Mouse (Mus musculus): ENCODE measurements around the gene Rbmx. TPM values are rescaled to one million over a fixed set of nuclear protein-coding genes. Genes with fewer than 3 reads are reported as not detected.

Rbmx gene
- polyA plus RNA-seq (2014; fragmentation: Illumina TruSeq; extraction: RNeasy Lipid Tissue Mini Kit (QIAGEN cat#74804); ENCODE audit: low read depth, low replicate concordance), result 21.5 TPM

DNA sequence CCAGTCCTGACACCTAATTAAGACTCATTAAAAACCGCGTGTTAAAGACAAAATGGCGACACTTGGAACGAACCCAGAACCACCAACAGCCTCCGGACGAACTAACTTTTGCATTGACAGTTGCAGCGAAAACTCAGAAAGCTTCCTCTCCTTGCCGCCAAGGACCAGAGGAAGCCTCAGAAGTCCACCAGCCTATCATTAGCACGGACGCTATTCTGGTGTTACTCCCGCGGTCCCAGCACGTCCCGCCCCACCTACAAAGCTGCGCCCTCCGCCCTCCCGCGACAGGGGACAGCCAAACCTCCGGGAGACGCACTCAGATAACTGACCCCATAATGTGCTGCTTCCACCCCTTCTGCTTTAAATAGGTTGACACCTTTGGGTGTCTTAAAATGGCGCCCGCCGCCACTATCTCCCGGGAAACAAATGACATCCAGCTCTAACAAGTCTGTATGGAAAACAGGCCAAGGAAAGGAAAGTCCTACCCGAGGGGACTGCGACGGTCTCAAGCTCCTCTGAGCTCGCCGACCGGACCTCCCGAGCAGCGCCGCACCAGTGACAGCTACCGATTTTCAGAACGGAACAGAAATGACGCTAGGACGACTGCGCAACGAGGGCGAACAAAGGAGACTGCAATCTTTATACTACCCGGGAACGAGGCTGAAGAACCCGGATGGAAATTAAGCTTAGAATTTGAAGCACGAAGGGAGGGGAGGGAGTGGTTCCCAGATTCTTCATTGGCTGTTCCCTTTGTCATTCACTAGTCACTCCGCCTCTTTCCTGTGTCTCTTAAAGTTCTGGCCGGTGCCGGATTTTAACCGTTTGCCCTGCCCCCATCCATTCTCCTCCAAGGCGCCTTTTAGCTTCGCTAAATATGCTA lies at the start of gene Rbmx:
TSS of gene Rbmx (minus strand) at position 670 of the 880 bp plus-strand sequence.

DNA sequence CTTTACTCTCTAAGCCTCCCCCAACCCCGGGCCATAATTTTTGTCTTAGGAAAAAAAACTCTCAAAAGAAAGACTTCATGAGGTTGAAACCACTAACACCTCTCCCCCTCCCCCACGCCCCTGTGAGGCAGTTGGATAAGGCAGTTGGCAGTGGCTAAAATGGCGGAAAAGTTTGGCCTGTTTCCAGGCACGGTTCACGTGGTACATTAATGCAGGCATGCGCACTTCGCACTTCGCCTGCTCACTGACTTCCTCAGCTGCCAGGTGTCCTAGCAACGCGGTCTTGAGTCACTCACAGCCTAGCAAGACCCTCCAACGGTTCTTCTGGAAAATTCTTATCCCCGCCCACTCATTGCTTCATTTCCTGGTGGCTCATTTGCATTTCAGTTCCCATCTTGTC lies 15.9 kb upstream of the Rbmx start, which contains the start of gene Gm364:
TSS of gene Gm364 (plus strand) at position 386 of the 400 bp plus-strand sequence.

DNA sequence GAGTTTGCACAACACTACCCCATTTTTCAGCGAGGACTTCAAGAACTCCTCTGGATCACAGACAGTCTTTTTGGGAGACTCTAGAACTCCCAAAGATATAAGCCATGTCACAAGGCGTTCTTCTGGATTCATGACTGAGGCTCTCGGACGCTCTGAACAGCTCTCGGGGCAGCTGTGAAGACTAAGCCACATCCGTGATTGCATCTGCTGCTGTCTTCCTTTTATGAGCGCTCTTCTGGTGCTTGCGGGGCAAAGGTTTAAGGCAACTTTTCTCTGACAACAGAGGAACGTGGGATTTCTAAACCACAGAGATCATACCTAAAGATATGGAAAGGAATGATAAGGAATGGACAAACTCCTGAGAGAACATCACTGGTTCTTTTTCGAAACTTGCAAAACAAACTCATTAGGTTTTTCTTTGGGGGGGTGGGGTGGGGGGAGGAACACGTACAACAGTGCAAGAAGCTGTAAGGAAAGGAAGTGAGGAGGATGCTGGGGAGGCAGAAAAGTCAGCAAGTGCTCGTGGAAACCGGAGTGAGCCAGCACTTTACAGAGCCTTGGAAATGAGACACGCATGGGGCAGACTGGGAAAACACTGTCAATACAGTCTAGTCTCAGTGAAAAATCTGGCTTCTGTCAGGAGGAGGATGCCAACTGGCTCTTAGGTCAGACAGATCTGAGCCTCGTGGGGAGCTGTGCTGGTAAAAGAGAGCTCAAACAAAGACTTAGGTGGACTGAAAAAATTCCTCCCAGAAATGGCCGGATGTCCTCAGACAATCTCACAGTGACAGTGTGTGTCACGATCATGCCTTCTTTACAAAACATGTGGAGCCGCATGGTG lies 54.2 kb downstream of the Rbmx start, which contains the start of gene Arhgef6:
TSS of gene Arhgef6 (minus strand) at position 359 of the 841 bp plus-strand sequence.

Other genes with a start within 250 kb of the Rbmx start
- not detected for gene Cd40lg, start 180.9 kb downstream of the Rbmx start, polyA plus RNA-seq (2014; fragmentation: Illumina TruSeq; extraction: RNeasy Lipid Tissue Mini Kit (QIAGEN cat#74804); ENCODE audit: low read depth, low replicate concordance)
- 3.9 TPM for gene Arhgef6, start 54.3 kb downstream of the Rbmx start, polyA plus RNA-seq (2014; fragmentation: Illumina TruSeq; extraction: RNeasy Lipid Tissue Mini Kit (QIAGEN cat#74804); ENCODE audit: low read depth, low replicate concordance)
- gene Gm364, start 16.1 kb upstream of the Rbmx start, polyA plus RNA-seq (2014; fragmentation: Illumina TruSeq; extraction: RNeasy Lipid Tissue Mini Kit (QIAGEN cat#74804); ENCODE audit: low read depth, low replicate concordance), result not detected
- gene Gpr101, start 110.7 kb upstream of the Rbmx start, polyA plus RNA-seq (2014; fragmentation: Illumina TruSeq; extraction: RNeasy Lipid Tissue Mini Kit (QIAGEN cat#74804); ENCODE audit: low read depth, low replicate concordance), result not detected